In genomic region chr9:59616622-59617306, GRCm38 (mm10) we compare ENCODE assay signal across 8 mouse cellular contexts. TPM values are rescaled to one million over a fixed set of nuclear protein-coding genes. Genes with fewer than 3 reads are reported as not detected.
DNase-seq lines count a peak whose midpoint lies in the region; ATAC-seq and TF ChIP-seq lines count a peak whose summit lies in the region.

Gene Parp6, plus strand, starts transcription at chr9:59617284.

- peaks cover 10% of the 10 kb centered on the region for H3K27me3 ChIP-seq in G1E (ENCODE audit: insufficient read depth, low read length)
- no peaks in the 10 kb centered on the region for H3K27me3 ChIP-seq in forebrain, embryonic 16.5 days (replicated peaks; ENCODE audit: control insufficient read depth, insufficient read depth, low read length)
- H3K27me3 ChIP-seq in lung, embryonic 14.5 days (ENCODE audit: insufficient read depth, low read length) = no peaks in the 10 kb centered on the region
- no peaks in the 10 kb centered on the region for H3K27me3 ChIP-seq in thymus, adult 2 months (ENCODE audit: control insufficient read depth, insufficient read depth, low read length)

- peaks cover 35% of the 10 kb centered on the region for H3K4me1 ChIP-seq in G1E (ENCODE audit: insufficient read depth, low read depth, low read length)
- H3K4me1 ChIP-seq in forebrain, embryonic 16.5 days (replicated peaks; ENCODE audit: control insufficient read depth, insufficient read depth, low read length) = peaks cover 19% of the 10 kb centered on the region
- no peaks in the 10 kb centered on the region for H3K4me1 ChIP-seq in lung, embryonic 14.5 days (ENCODE audit: insufficient read depth)
- H3K4me1 ChIP-seq in olfactory bulb, adult 2 months (ENCODE audit: control insufficient read depth, insufficient read depth, low read length) = no peaks in the 10 kb centered on the region
- 0 out of 2 replicates have a peak, but pooled peaks cover 2% of the 10 kb centered on the region for H3K4me1 ChIP-seq in thymus, adult 2 months (replicated peaks; ENCODE audit: control insufficient read depth, insufficient read depth, low read length)

- H3K9ac ChIP-seq in forebrain, embryonic 16.5 days (replicated peaks; ENCODE audit: low read depth, low read length) = peak within 1 kb of the TSS; percentile 76
- H3K9ac ChIP-seq in lung, embryonic 14.5 days = peak within 1 kb of the TSS; percentile 82

- no peaks in the 10 kb centered on the region for H3K9me3 ChIP-seq in G1E (replicated peaks)
- H3K9me3 ChIP-seq in forebrain, embryonic 16.5 days (ENCODE audit: control insufficient read depth, low read length) = no peaks in the 10 kb centered on the region
- no peaks in the 10 kb centered on the region for H3K9me3 ChIP-seq in lung, embryonic 14.5 days (ENCODE audit: low read depth, low read length)

- H3K36me3 ChIP-seq in G1E (replicated peaks) = peaks cover 11% of the 10 kb centered on the region
- H3K36me3 ChIP-seq in forebrain, embryonic 16.5 days (ENCODE audit: control insufficient read depth, insufficient read depth) = no peaks in the 10 kb centered on the region
- H3K36me3 ChIP-seq in lung, embryonic 14.5 days (ENCODE audit: insufficient read depth) = no peaks in the 10 kb centered on the region
- H3K36me3 ChIP-seq in thymus, adult 2 months (ENCODE audit: control insufficient read depth, insufficient read depth, low read length) = no peaks in the 10 kb centered on the region

- H3K27ac ChIP-seq in forebrain, embryonic 16.5 days (ENCODE audit: low read length) = peak within 1 kb of the TSS; percentile 85
- H3K27ac ChIP-seq in layer of hippocampus, adult 2 months = peak within 1 kb of the TSS; percentile 92
- H3K27ac ChIP-seq in lung, embryonic 14.5 days (ENCODE audit: low read depth) = peak within 1 kb of the TSS; percentile 89
- H3K27ac ChIP-seq in olfactory bulb, adult 2 months (ENCODE audit: insufficient read depth, low read depth, low read length) = peak within 1 kb of the TSS; percentile 10; the same call in 1 of the 2 replicates
- peak within 1 kb of the TSS; percentile 20 for H3K27ac ChIP-seq in thymus, adult 2 months (ENCODE audit: control insufficient read depth, insufficient read depth, low read length)

- intact Hi-C loops in heart, postnatal 36 days (cut with DNase I) = loop anchor here (5.0 kb wide), 1 partner anchor 129 kb away; the partner anchor contains the start of gene Arih1

- peak within 1 kb of the TSS; percentile 93 for H3K4me3 ChIP-seq in G1E (ENCODE audit: low read depth, low read length)
- H3K4me3 ChIP-seq in forebrain, embryonic 16.5 days (replicated peaks; ENCODE audit: low read length) = peak within 1 kb of the TSS; percentile 63
- peak within 1 kb of the TSS; percentile 69 for H3K4me3 ChIP-seq in layer of hippocampus, adult 2 months
- H3K4me3 ChIP-seq in lung, embryonic 14.5 days (ENCODE audit: low read depth, low read length) = peak within 1 kb of the TSS; percentile 76
- peak within 1 kb of the TSS; percentile 92 for H3K4me3 ChIP-seq in olfactory bulb, adult 2 months (ENCODE audit: insufficient read depth, low read depth, low read length)
- peak within 1 kb of the TSS; percentile 72 for H3K4me3 ChIP-seq in thymus, adult 2 months (ENCODE audit: control insufficient read depth, insufficient read depth, low read length)

- peak within 1 kb of the TSS; percentile 76 for H3K4me2 ChIP-seq in forebrain, embryonic 16.5 days (ENCODE audit: low read length)
- H3K4me2 ChIP-seq in lung, embryonic 14.5 days = peak within 1 kb of the TSS; percentile 78

- TF ChIP-seq CTCF in G1E (IDR thresholded peaks at IDR 0.05; ENCODE audit: low read depth, low read length) = no peak
- TF ChIP-seq CTCF in layer of hippocampus, adult 2 months (conservative IDR thresholded peaks at IDR 0.05) = peak; percentile 62
- TF ChIP-seq CTCF in lung, embryonic 14.5 days (IDR thresholded peaks at IDR 0.05; ENCODE audit: low read depth) = no peak
- TF ChIP-seq CTCF in olfactory bulb, adult 2 months (IDR thresholded peaks at IDR 0.05; ENCODE audit: insufficient read depth, low read depth, low read length) = no peak
- peak; percentile 75 for TF ChIP-seq CTCF in thymus, adult 2 months (IDR thresholded peaks at IDR 0.05; ENCODE audit: borderline replicate concordance, control insufficient read depth, extremely low read depth, insufficient read depth, low read length, poor library complexity)

- peak; percentile 97 for ATAC-seq in G1E (ENCODE audit: extremely low read depth, insufficient number of reproducible peaks, low FRiP score, poor library complexity, severe bottlenecking)
- ATAC-seq in forebrain, embryonic 16.5 days = peak; percentile 98
- peak; percentile 99 for ATAC-seq in lung, embryonic 14.5 days (ENCODE audit: insufficient read depth)

- under 1% methylated on average over 33 of the region's 36 CpGs for WGBS in forebrain, embryonic 16.5 days
- WGBS in lung, embryonic 14.5 days = under 1% methylated on average over 36 of the region's 36 CpGs
- under 1% methylated on average over 35 of the region's 36 CpGs for WGBS in olfactory bulb, adult 2 months
- under 1% methylated on average over 36 of the region's 36 CpGs for WGBS in thymus, adult 2 months

- TF ChIP-seq POLR2A in olfactory bulb, adult 2 months (IDR thresholded peaks at IDR 0.05; ENCODE audit: insufficient read depth, low read depth, low read length) = peak; percentile 64
- peak; percentile 71; the same call in 1 of the 2 replicates for TF ChIP-seq POLR2A in thymus, adult 2 months (IDR thresholded peaks at IDR 0.05; ENCODE audit: control insufficient read depth, extremely low read depth, insufficient read depth, low read length, poor library complexity)

- peak; percentile 98 for DNase-seq in G1E (ENCODE audit: low spot score)
- peak; percentile 99 to 100 for DNase-seq in cerebellum, adult 18-20 months
- DNase-seq in heart, postnatal 36 days = peak; percentile 99 to 100
- DNase-seq in layer of hippocampus, adult 2 months (ENCODE audit: low spot score in 2 of 2) = peak; percentile 100
- DNase-seq in lung, embryonic 14.5 days = peak; percentile 99
- peak; percentile 100 for DNase-seq in thymus, adult 2 months

RNA-seq across cellular contexts. Expression of gene Parp6, which starts in this region (rescaled TPM):
- 70.7 and 72.5 TPM in 2 replicates for total RNA-seq in G1E (2014; fragmentation: Nextera tagmentation)
- 25.2 and 25.7 TPM in 2 replicates for total RNA-seq in G1E (2017)
- 7.0 and 8.8 TPM in 2 replicates for polyA plus RNA-seq in G1E (2012)
- 204 and 232 TPM in 2 replicates for polyA plus RNA-seq in forebrain, embryonic 16.5 days (2015; fragmentation: Nextera tagmentation; extraction: Ambion mirVana)
- total RNA-seq in heart, postnatal 36 days (2021) = 10 to 100 TPM; 16.8 to 21.9 TPM
- total RNA-seq in layer of hippocampus, adult 2 months (2021) = 100 to 1,000 TPM; 129 to 132 TPM
- 20.7 and 22.0 TPM in 2 replicates for polyA plus RNA-seq in lung, embryonic 14.5 days (2014; fragmentation: Nextera tagmentation; extraction: Ambion mirVana)
- polyA plus RNA-seq in olfactory bulb, adult 2 months (2012; ENCODE audit: insufficient read depth, insufficient read length, low replicate concordance, missing spikeins) = not detected in 2 replicates
- polyA plus RNA-seq in thymus, adult 2 months (2012; rRNA removed) = 45.3 and 62.9 TPM in 2 replicates

Comparison
In these comparisons a context has a peak if more than half of its experiments do, and no peak if none do; other contexts are left out.
1. Peak in every context shown above with its lines: DNase-seq, ATAC-seq, H3K4me3 ChIP-seq and H3K27ac ChIP-seq.
2. CTCF ChIP-seq: peak in layer of hippocampus, adult 2 months (single experiment) and thymus, adult 2 months (single experiment); none in G1E (single experiment), lung, embryonic 14.5 days (single experiment) and olfactory bulb, adult 2 months (single experiment).
3. H3K27ac ChIP-seq: peak in every context shown above with its lines; median percentile 92 in layer of hippocampus, adult 2 months; 89 in lung, embryonic 14.5 days; 85 in forebrain, embryonic 16.5 days; 20 in thymus, adult 2 months; 10 in olfactory bulb, adult 2 months.